Mouse (Mus musculus) G1E (cell line): ENCODE measurements around the gene Osbpl7. TPM values are rescaled to one million over a fixed set of nuclear protein-coding genes. Genes with fewer than 3 reads are reported as not detected.
A peak's percentile ranks its signal among the peaks of the same experiment; 100 is the strongest.

ENCODE experiments used
- ATAC-seq: 2 replicates; pipeline ENCODE4 v1.8.0; 2016; ENCODE audit warnings: mild to moderate bottlenecking; ENCODE audit not compliant: insufficient number of reproducible peaks, poor library complexity, low FRiP score, severe bottlenecking; ENCODE audit errors: extremely low read depth
- DNase-seq: peaks from one replicate; pipeline ENCODE4 v3.0.0; 2012; ENCODE audit warnings: low spot score
- H3K27me3 ChIP-seq: 2 replicates; pipeline ENCODE4 v1.6.1; 2012; ENCODE audit warnings: mild to moderate bottlenecking, low read length, inconsistent platforms; ENCODE audit not compliant: insufficient read depth
- H3K36me3 ChIP-seq: replicated peaks from 2 replicates; pipeline ENCODE3; 2012; ENCODE audit warnings: mild to moderate bottlenecking, inconsistent platforms
- H3K4me1 ChIP-seq: 2 replicates; pipeline ENCODE4 v1.6.1; 2012; ENCODE audit warnings: low read depth, low read length, inconsistent platforms, mixed read lengths; ENCODE audit not compliant: insufficient read depth
- H3K4me3 ChIP-seq: 2 replicates; pipeline ENCODE4 v1.5.1; 2012; ENCODE audit warnings: low read depth, mild to moderate bottlenecking, inconsistent platforms, low read length, moderate library complexity, mixed read lengths
- H3K9me3 ChIP-seq: replicated peaks from 2 replicates; pipeline ENCODE4 v1.6.1; 2012; ENCODE audit warnings: inconsistent platforms
- CTCF ChIP-seq: IDR thresholded peaks from 2 replicates; pipeline ENCODE4 v1.5.1; 2012; ENCODE audit warnings: low read depth, low read length, inconsistent platforms, mixed read lengths
- GATA1 ChIP-seq: IDR thresholded peaks from 2 replicates; pipeline ENCODE4 v1.6.1; 2012; ENCODE audit warnings: borderline replicate concordance, low read length, inconsistent platforms, mixed read lengths
- GATA2 ChIP-seq: IDR thresholded peaks from 2 replicates; pipeline ENCODE4 v1.6.1; 2012; ENCODE audit warnings: low read depth, low read length, inconsistent platforms, borderline replicate concordance
- POLR2AphosphoS5 ChIP-seq: IDR thresholded peaks from 2 replicates; pipeline ENCODE4 v1.6.1; 2012; ENCODE audit warnings: low read depth, low read length, inconsistent platforms; ENCODE audit not compliant: insufficient replicate concordance
- TAL1 ChIP-seq: conservative IDR thresholded peaks from 2 replicates; pipeline ENCODE4 v1.6.1; 2012; ENCODE audit warnings: low read depth, low read length, inconsistent platforms, mixed read lengths
- polyA plus RNA-seq: library from polyadenylated mRNA; stranded (reverse); fragments of >175 nt; gene quantifications from 2 replicates; pipeline ENCODE4 v1.2.3, GENCODE M21; 2012
- total RNA-seq, 2 experiments: library from RNA; stranded (forward) in 1 of 2; stranded (reverse) in 1 of 2; fragments of 200-1000 nt in 1 of 2; fragments of >200 nt in 1 of 2; fragmentation: Nextera tagmentation in 1 of 2; gene quantifications; 2 replicates each; pipeline ENCODE4 v1.2.3; 2014 to 2017

Gene Osbpl7
- total and polyA plus RNA-seq, 3 experiments = 9.7 to 29.7 (median 15.7) TPM

DNA sequence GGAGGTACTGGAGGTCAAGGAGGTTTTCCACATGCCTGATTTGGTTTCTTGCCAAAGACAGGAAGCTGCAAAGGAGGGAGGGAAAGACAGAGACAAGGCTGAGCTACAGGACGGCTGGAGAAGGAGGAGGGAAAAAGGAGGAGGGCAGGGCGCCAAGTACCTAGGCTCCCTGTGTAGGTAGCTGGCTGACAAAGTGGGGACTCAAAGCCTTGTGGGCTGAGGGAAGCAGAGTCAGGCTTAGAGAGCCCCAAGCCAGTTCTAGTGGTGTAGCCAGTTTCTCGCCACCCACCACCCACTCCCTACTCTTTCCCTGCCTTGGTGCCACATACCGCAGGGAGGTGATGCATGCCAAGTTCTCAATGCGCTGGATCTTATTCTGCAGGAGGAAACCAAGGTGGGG lies 14.3 kb upstream of the Osbpl7 start:
- DNase-seq (no peak), ATAC-seq (no peak)
- peaks cover 7% of the 10 kb centered on the region for H3K27me3 ChIP-seq
- H3K4me3 ChIP-seq = no peak overlapping the region
- peaks cover 31% of the 10 kb centered on the region for H3K36me3 ChIP-seq
- H3K9me3 ChIP-seq = no peaks in the 10 kb centered on the region
- no peak for TF ChIP-seq POLR2AphosphoS5
- TF ChIP-seq GATA2 = no peak
- H3K4me1 ChIP-seq = peaks cover 24% of the 10 kb centered on the region

DNA sequence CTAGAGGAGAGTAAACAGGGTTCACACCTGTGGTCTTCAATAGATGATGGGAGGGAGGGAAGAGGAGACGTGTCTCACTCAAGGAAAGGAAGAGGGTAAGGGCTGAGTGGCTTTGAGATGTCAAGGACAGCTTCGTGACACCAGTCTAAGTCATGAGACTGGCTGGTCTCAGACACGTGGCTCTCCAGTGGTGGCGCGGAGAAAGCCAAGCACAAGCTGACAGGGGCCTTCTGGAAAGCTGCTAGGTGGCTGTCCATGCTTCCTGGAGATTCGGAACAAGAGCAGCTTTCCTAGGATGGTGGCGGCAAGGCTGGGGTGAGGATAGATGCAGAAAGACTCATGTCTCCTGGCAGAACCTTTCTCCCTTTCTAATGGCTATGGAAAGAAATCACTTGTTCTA lies 11.5 kb upstream of the Osbpl7 start:
- peaks cover 7% of the 10 kb centered on the region for H3K27me3 ChIP-seq
- TF ChIP-seq GATA1 (no peak), CTCF (no peak), POLR2AphosphoS5 (no peak), TAL1 (no peak), GATA2 (no peak)
- H3K36me3 ChIP-seq = peaks cover 24% of the 10 kb centered on the region
- ATAC-seq (no peak), DNase-seq (no peak)
- no peaks in the 10 kb centered on the region for H3K9me3 ChIP-seq
- H3K4me3 ChIP-seq = no peak overlapping the region
- peaks cover 36% of the 10 kb centered on the region for H3K4me1 ChIP-seq

DNA sequence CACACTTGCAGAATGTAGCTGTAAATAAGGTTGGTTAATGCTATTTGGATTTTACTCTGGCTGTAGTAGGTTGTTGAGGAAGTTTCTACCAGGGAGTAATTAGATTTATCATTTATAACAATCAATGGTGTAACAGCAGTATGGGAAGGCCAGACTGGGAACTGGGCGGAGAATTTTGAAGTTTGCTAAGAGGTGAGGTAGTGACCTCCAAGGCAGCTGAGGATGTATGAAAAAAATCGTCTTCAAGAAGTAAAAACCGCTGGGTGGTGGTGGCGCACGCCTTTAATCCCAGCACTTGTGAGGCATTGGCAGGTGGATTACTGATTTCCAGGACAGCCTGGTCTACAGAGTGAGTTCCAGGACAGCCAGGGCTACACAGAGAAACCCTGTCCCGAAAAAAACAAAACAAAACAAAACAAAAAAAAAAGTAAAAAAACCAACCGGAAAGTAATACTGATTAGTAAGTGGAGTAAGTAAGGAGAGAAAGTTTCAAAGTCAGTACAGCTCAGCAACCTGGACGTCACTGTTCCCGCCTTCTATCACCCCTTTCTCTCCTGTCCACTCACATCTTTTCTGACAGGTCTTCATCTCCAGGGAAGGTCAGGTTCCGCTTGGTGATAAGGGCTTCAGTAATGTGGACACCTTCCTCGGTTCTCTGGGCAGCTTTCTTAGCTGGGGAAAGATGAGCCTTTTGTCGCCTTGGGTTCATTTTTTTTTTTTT lies 10.0 kb upstream of the Osbpl7 start:
- H3K36me3 ChIP-seq = peaks cover 30% of the 10 kb centered on the region
- no peak for TF ChIP-seq GATA2
- TF ChIP-seq TAL1 = no peak
- no peak for TF ChIP-seq POLR2AphosphoS5
- no peak for TF ChIP-seq CTCF
- no peak for TF ChIP-seq GATA1
- H3K4me1 ChIP-seq = peaks cover 33% of the 10 kb centered on the region
- H3K9me3 ChIP-seq = no peaks in the 10 kb centered on the region
- H3K27me3 ChIP-seq = peaks cover 7% of the 10 kb centered on the region
- DNase-seq (no peak), ATAC-seq (no peak)
- H3K4me3 ChIP-seq = peak overlapping the region; percentile 84

DNA sequence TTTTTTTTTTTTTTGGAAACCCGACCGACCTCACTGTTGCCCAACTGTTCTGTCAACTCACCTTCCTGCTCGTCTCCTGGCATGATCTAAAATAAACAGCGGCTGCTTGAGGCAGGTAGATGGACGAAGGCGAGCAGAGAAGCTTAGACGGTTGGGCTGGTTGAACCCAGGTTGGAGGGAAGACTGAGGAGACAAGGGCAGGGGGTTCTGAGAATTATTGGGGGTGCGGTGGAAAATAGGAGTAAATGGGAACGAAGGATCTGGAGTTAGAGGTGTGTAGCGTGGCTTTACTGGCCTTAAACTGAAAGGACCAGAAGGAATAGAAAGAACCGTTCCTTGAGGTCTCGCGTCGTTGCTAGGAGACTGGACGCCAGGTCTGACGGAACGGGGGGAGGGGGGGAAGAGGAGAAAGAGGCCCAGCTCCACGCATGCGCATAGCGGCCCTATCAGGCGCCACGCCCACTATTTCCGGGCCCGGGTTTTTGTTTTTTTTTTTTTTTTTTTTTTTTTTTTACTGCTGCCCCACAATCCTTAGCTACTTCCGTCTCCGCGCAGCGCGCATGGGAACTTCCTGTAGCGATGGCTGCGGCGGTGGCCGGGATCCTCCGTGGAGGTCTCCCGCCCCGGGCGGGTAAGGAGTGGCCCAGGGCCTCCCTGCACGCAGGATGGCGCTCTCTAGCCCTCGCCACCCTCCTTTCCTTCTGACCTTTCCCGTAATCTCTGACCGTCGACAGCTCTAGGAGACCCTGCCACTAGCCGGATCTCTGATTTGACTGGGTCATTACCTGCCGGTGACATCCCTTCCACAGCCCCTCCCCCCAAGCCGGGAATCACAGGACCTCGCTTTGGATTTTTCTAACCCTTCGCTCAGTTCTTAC lies 9.2 kb upstream of the Osbpl7 start, which contains the start of the genes Lrrc46 and Mrpl10:
Gene Lrrc46 (minus strand): TSS at position 386 of the 878 bp plus-strand sequence.
Gene Mrpl10 (plus strand): TSS at position 539 of the 878 bp plus-strand sequence.
- no peaks in the 10 kb centered on the region for H3K9me3 ChIP-seq
- peaks cover 33% of the 10 kb centered on the region for H3K4me1 ChIP-seq
- ATAC-seq (peak; percentile 78), DNase-seq (peak; percentile 96)
- peaks cover 7% of the 10 kb centered on the region; the same call in 1 of the 2 replicates for H3K27me3 ChIP-seq
- peak within 1 kb of the TSS; percentile 84 for H3K4me3 ChIP-seq
- peaks cover 38% of the 10 kb centered on the region for H3K36me3 ChIP-seq
- TF ChIP-seq TAL1 (no peak), GATA1 (no peak), CTCF (no peak), GATA2 (no peak), POLR2AphosphoS5 (no peak)

DNA sequence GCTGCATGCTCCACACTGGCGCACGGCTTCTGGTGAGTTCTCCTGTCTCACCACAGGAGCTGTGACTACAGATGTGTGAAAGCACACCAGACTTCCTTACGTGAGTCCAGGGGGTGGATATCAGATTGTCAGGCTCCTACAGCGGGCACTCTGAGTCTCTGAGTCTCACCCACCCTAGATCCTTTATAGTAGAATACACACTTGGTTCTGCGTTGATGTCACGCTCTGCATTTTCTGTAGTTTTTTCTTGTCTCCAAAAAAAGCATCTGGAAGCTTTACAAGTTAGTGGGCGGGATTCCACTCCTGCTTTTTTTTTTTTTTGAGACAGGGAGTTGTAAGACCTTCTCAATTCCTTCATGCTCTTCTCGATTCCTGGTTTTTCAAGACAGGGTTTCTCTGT lies 5.5 kb upstream of the Osbpl7 start:
- TF ChIP-seq TAL1 (no peak), GATA2 (no peak), CTCF (no peak), GATA1 (no peak), POLR2AphosphoS5 (no peak)
- Histone ChIP-seq H3K36me3 (peaks cover 74% of the 10 kb centered on the region), H3K27me3 (no peaks in the 10 kb centered on the region)

DNA sequence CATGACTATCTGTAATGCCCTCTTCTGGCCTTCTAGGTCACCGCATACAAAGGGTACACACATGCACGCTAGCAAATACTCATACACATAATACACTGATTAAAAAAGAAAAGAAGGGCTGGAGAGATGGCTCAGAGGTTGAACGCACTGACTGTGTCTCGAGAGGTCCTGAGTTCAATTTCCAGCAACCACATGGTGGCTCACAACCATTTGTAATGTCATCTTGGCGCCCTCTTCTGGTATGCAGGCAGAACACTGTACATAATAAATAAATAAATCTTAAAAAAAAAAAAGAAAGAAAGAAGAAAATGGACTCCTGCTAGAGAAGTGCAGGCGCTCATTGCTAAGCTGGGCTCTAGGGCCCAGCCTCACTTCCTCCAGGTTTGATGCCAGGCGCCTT lies 4.6 kb upstream of the Osbpl7 start:
- no peak for DNase-seq
- Histone ChIP-seq H3K4me3 (no peak overlapping the region), H3K9me3 (no peaks in the 10 kb centered on the region), H3K36me3 (peaks cover 74% of the 10 kb centered on the region), H3K4me1 (peaks cover 45% of the 10 kb centered on the region), H3K27me3 (no peaks in the 10 kb centered on the region)
- no peak for ATAC-seq
- TF ChIP-seq CTCF (0 out of 2 replicates have a peak, but pooled peaks have one; percentile 7), TAL1 (no peak), GATA1 (no peak)

More for the DNA sequence above, 5.5 kb upstream of the Osbpl7 start:
- no peaks in the 10 kb centered on the region for H3K9me3 ChIP-seq
- no peak for ATAC-seq
- no peak overlapping the region for H3K4me3 ChIP-seq
- H3K4me1 ChIP-seq = peaks cover 43% of the 10 kb centered on the region
- no peak for DNase-seq
